Mouse (Mus musculus) midbrain, postnatal 0 days (tissue): ENCODE results near the gene Prap1. TPM values are rescaled to one million over a fixed set of nuclear protein-coding genes. Genes with fewer than 3 reads are reported as not detected.

Experiments used
- ATAC-seq: fragments of 200-750 bp; cut with Nextera tagmentation; 2 replicates; pipeline ENCODE4 v1.8.0; 2017; ENCODE audit warnings: moderate number of reproducible peaks, mild to moderate bottlenecking, moderate TSS enrichment, moderate library complexity; ENCODE audit not compliant: low FRiP score
- DNase-seq: peaks from one replicate; pipeline ENCODE4 v3.0.0-alpha.2; 2015; ENCODE audit warnings: low spot score
- H3K27ac ChIP-seq: fragments of 300-500 bp; sonication (generic); 2 replicates; pipeline ENCODE4 v1.5.1; 2014; ENCODE audit warnings: low read depth, mild to moderate bottlenecking, low read length, mixed read lengths
- H3K27me3 ChIP-seq: fragments of 300-500 bp; sonication (generic); 2 replicates; pipeline ENCODE4 v1.6.1; 2014; ENCODE audit warnings: low read length, control low read depth, mixed read lengths; ENCODE audit not compliant: insufficient read depth
- H3K36me3 ChIP-seq: fragments of 300-500 bp; sonication (generic); 2 replicates; pipeline ENCODE4 v1.6.1; 2014; ENCODE audit warnings: low read length, control low read depth, mixed read lengths; ENCODE audit not compliant: insufficient read depth
- H3K4me1 ChIP-seq: fragments of 300-500 bp; sonication (generic); 2 replicates; pipeline ENCODE4 v1.6.1; 2014; ENCODE audit warnings: mild to moderate bottlenecking, control low read depth, antibody characterized with exemption, low read length, mixed read lengths; ENCODE audit not compliant: insufficient read depth
- H3K4me2 ChIP-seq: fragments of 300-500 bp; sonication (generic); 2 replicates; pipeline ENCODE4 v1.6.1; 2014; ENCODE audit warnings: low read depth, mild to moderate bottlenecking, low read length, mixed read lengths; ENCODE audit not compliant: poor library complexity, severe bottlenecking
- H3K4me3 ChIP-seq: fragments of 300-500 bp; sonication (generic); 2 replicates; pipeline ENCODE4 v1.5.1; 2014; ENCODE audit warnings: low read depth, mild to moderate bottlenecking, low read length, moderate library complexity
- H3K9ac ChIP-seq: fragments of 300-500 bp; sonication (generic); replicated peaks from 2 replicates; pipeline ENCODE4 v1.6.1; 2014; ENCODE audit warnings: mild to moderate bottlenecking, low read length, moderate library complexity, mixed read lengths; ENCODE audit not compliant: poor library complexity, severe bottlenecking
- H3K9me3 ChIP-seq: fragments of 300-500 bp; sonication (generic); 2 replicates; pipeline ENCODE4 v1.6.1; 2016; ENCODE audit warnings: low read length, control low read depth
- CTCF ChIP-seq: IDR thresholded peaks from 2 replicates; pipeline ENCODE4 v1.5.1; 2016; ENCODE audit warnings: antibody characterized with exemption, mild to moderate bottlenecking
- WGBS: fragments of 180-500 bp; shearing (Covaris S2); extraction: QIAGEN DNeasy Blood & Tissue Kit; methylation state at CpG from one replicate; pipeline ENCODE4 v1.1.7; 2014; 5-methylcytosine and 5-hydroxymethylcytosine counted together
- polyA plus RNA-seq: library from polyadenylated mRNA; unstranded; fragments of >200 nt; fragmentation: Nextera tagmentation; extraction: Ambion mirVana; gene quantifications from 2 replicates; pipeline ENCODE4 v1.2.1, GENCODE M21; 2015
- total RNA-seq: library from RNA; depleted of rRNA; stranded (reverse); fragments of >200 nt; gene quantifications from 2 replicates; pipeline ENCODE4 v1.2.3, GENCODE M21; 2014

Gene Prap1
- total and polyA plus RNA-seq, 2 experiments from 2014 or later, result not detected

- Histone ChIP-seq H3K4me3 (no peak overlapping the region), H3K4me1 (no peaks in the 10 kb centered on the region), H3K27ac (no peak overlapping the region), H3K9me3 (no peaks in the 10 kb centered on the region), H3K27me3 (no peaks in the 10 kb centered on the region), H3K36me3 (peaks cover 24% of the 10 kb centered on the region), H3K4me2 (no peak overlapping the region), H3K9ac (no peak overlapping the region)
- DNase-seq (no peak), ATAC-seq (no peak)
- TF ChIP-seq CTCF, result no peak
- 87% methylated on average over 4 of the region's 4 CpGs for WGBS
Measured at GRCm38 (mm10) chr7:140104009-140104408, 10.8 kb downstream of the Prap1 start.

DNA sequence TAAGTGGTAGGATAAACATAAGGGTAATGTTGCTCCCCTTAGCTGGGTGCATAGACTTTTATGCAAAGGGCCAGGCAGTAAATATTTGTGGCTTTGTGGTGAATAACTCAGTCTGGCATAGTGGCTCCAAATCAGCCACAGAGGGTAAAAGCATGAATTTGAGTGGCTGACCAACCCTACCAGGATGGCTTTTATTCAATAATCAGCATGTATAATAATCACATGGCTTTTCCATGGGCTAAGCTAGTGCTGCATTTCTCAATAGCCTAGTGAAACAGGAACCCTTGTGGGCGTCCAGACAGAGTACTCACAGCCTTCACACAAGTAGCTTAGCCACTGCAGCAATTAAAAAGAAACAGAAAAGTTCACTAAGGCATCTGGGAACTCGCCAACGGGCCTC lies 18.7 kb downstream of the Prap1 start:
- no peak overlapping the region for H3K9ac ChIP-seq
- no peak for ATAC-seq
- DNase-seq, result no peak
- H3K27ac ChIP-seq, result no peak overlapping the region
- H3K4me1 ChIP-seq, result no peaks in the 10 kb centered on the region
- no peak overlapping the region for H3K4me3 ChIP-seq
- H3K36me3 ChIP-seq, result peaks cover 37% of the 10 kb centered on the region
- no peak overlapping the region for H3K4me2 ChIP-seq
- 72% methylated on average over 3 of the region's 3 CpGs for WGBS
- no peaks in the 10 kb centered on the region for H3K9me3 ChIP-seq
- no peaks in the 10 kb centered on the region for H3K27me3 ChIP-seq
- no peak for TF ChIP-seq CTCF

DNA sequence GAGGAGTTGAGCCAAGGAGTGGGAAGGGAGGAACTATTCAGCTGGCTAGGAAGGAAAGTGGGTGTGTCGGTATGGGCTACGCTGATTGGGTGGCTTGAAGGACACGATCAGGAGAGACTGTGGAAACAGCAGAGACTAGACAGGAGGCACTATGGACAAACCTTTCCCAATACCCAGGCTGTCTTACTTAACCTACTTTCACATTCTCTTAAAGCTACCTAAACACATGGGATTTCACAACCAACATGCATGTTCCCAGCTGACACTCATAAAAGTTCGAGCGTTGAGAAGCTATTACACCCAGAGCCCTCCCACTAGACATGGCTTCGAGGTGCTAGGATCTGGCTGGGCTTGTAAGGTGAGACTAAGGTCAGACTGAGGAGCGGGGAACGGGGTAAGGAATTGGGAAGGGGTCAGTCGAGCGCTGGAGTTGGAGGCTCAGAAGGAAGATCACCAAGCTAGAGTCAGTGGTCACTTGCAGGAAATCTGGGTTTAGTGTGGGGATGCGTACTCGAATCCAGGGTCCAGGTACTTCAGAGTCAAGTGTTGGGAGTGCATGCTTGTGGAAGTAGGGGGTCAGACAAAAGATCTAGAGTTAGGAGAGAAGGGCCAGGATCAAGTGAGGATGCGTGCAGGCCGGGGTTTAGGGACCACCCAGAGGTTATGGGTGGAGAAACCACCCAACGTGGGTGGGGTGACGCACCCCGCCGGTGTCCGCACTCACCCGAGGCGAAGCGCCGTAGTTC lies 22.6 kb downstream of the Prap1 start, which contains the start of gene Paox:
Gene Paox, plus strand, starts transcription at position 217 of the 746 bp plus-strand sequence.
- 3% methylated on average over 23 of the region's 23 CpGs for WGBS
- peak; percentile 59 for ATAC-seq
- peaks cover 11% of the 10 kb centered on the region for H3K36me3 ChIP-seq

DNA sequence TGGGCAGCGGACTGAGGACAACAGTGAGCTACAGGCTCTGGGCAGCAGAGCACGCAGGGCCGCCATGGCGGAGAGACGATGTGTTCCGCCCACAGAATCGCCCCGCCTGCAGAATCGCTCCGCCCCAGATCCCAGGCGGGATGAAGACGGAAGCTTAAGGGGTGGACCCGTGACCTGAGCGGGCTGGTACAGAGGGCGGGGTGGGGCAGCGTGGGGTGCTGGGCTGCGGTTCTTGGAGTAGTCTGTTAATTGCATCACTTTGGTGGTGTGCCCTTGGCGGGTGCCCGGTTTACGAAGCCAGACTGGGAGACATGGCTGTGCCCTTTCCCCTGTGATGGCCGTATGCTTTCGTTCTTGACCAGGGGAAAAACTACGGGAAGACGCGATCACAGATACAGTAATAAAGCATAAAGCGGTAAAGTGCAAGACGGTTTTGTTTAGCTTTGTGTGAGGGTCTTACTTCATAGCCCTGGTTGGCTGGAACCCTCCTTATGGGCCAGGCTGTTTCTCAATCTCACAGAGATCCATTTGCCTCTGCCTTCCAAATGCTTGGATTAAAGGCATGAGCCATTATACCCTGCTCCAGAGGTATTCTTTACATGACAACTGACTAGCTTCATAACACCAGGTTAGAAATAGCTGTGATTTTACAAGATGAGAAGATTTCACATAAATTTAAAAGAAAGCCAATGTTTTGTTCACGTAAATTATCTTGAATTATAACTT lies 23.3 kb downstream of the Prap1 start, which contains the start of gene Echs1:
Gene Echs1, minus strand, starts transcription at position 148 of the 726 bp plus-strand sequence.
- H3K4me2 ChIP-seq, result peak within 1 kb of the TSS; percentile 65
- TF ChIP-seq CTCF, result no peak
- no peaks in the 10 kb centered on the region for H3K9me3 ChIP-seq
- H3K9ac ChIP-seq, result peak within 1 kb of the TSS; percentile 81
- WGBS, result 5% methylated on average over 24 of the region's 28 CpGs
- no peaks in the 10 kb centered on the region for H3K27me3 ChIP-seq
- H3K36me3 ChIP-seq, result peaks cover 6% of the 10 kb centered on the region
- peak within 1 kb of the TSS; percentile 86 for H3K27ac ChIP-seq
- no peaks in the 10 kb centered on the region for H3K4me1 ChIP-seq
- peak; percentile 87 for DNase-seq
- ATAC-seq, result peak; percentile 93
- peak within 1 kb of the TSS; percentile 68 for H3K4me3 ChIP-seq

More for the DNA sequence above, 22.6 kb downstream of the Prap1 start, which contains the start of gene Paox:
- DNase-seq, result peak; percentile 67
- H3K9me3 ChIP-seq, result no peaks in the 10 kb centered on the region
- no peaks in the 10 kb centered on the region for H3K27me3 ChIP-seq
- TF ChIP-seq CTCF, result peak; percentile 26
- peak within 1 kb of the TSS; percentile 86 for H3K27ac ChIP-seq
- H3K4me2 ChIP-seq, result peak within 1 kb of the TSS; percentile 65
- H3K9ac ChIP-seq, result peak within 1 kb of the TSS; percentile 81
- H3K4me1 ChIP-seq, result no peaks in the 10 kb centered on the region
- peak within 1 kb of the TSS; percentile 68 for H3K4me3 ChIP-seq

- H3K4me1 ChIP-seq, result peaks cover 5% of the 10 kb centered on the region; the same call in 1 of the 2 replicates
- H3K36me3 ChIP-seq, result no peaks in the 10 kb centered on the region
- ATAC-seq, result no peak
- no peak overlapping the region for H3K4me2 ChIP-seq
- 85% methylated on average over 2 of the region's 2 CpGs for WGBS
- H3K9me3 ChIP-seq, result no peaks in the 10 kb centered on the region
- no peak overlapping the region for H3K27ac ChIP-seq
- no peak overlapping the region for H3K4me3 ChIP-seq
- no peak for TF ChIP-seq CTCF
- no peaks in the 10 kb centered on the region for H3K27me3 ChIP-seq
- no peak for DNase-seq
- no peak overlapping the region for H3K9ac ChIP-seq
Measured at GRCm38 (mm10) chr7:140120484-140120883, 27.3 kb downstream of the Prap1 start.
